ENCODE assay signal across 8 mouse cellular contexts in the genomic region with DNA sequence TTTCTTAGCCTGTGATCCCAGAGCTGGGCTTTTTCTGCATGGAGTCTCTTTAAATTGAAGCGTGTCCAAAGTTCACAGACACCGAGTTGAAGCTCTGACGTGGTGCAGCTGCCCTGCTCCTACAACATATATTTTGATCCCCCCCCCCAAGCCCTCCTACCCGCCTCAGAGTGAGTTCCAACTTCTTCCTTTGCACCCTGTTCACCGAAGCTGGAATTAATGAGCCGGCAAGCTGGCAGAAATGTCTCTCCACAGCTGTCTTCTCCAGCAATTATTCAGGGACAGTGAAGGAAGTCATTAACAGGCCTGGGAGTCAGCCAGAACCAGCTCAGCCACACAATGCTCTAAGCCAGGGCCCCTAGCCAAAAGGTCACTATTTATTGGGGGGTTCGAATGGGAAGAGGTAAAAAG.
DNase-seq lines count a peak whose midpoint lies in the region; ATAC-seq lines count a peak whose summit lies in the region.

No protein-coding gene starts in this region.

- H3K4me1 ChIP-seq in embryonic facial prominence, embryonic 11.5 days (ENCODE audit: control insufficient read depth, insufficient read depth, low read length), result no peaks in the 10 kb centered on the region
- peaks cover 18% of the 10 kb centered on the region for H3K4me1 ChIP-seq in midbrain, embryonic 16.5 days (ENCODE audit: control insufficient read depth, insufficient read depth, low read length)

- no peak overlapping the region for H3K9ac ChIP-seq in embryonic facial prominence, embryonic 11.5 days (replicated peaks; ENCODE audit: low read length)
- H3K9ac ChIP-seq in midbrain, embryonic 16.5 days (ENCODE audit: low read depth, low read length), result no peak overlapping the region

- intact Hi-C loops in left cerebral cortex, postnatal 10 days (cut with DNase I), result no loop called here
- intact Hi-C loops in heart, postnatal 14 days (cut with DNase I), result loop anchor here (5.0 kb wide), 1 partner anchor 174 kb away; the partner anchor contains the start of gene Auts2

- no peak overlapping the region for H3K4me3 ChIP-seq in embryonic facial prominence, embryonic 11.5 days (ENCODE audit: low read depth, low read length)
- no peak overlapping the region for H3K4me3 ChIP-seq in midbrain, embryonic 16.5 days (ENCODE audit: low read depth, low read length)

- H3K36me3 ChIP-seq in embryonic facial prominence, embryonic 11.5 days (replicated peaks; ENCODE audit: control insufficient read depth, insufficient read depth, low read depth, low read length), result no peaks in the 10 kb centered on the region
- no peaks in the 10 kb centered on the region for H3K36me3 ChIP-seq in midbrain, embryonic 16.5 days (ENCODE audit: control insufficient read depth, insufficient read depth, low read length)

- H3K27me3 ChIP-seq in embryonic facial prominence, embryonic 11.5 days (ENCODE audit: control insufficient read depth, insufficient read depth, low read length), result no peaks in the 10 kb centered on the region
- H3K27me3 ChIP-seq in midbrain, embryonic 16.5 days (ENCODE audit: control insufficient read depth, insufficient read depth, low read depth, low read length), result no peaks in the 10 kb centered on the region

- no peak for ATAC-seq in embryonic facial prominence, embryonic 11.5 days (replicated peaks; ENCODE audit: insufficient number of reproducible peaks, low FRiP score, low TSS enrichment, low read depth)
- ATAC-seq in midbrain, embryonic 16.5 days, result 0 out of 2 replicates have a peak, but pooled peaks have one; percentile 25
- no peak for ATAC-seq in activated CD4-positive, CD25-positive, alpha-beta regulatory T cell, adult 4 months

- no peak overlapping the region for H3K27ac ChIP-seq in embryonic facial prominence, embryonic 11.5 days (replicated peaks; ENCODE audit: low read depth, low read length)
- no peak overlapping the region for H3K27ac ChIP-seq in midbrain, embryonic 16.5 days (ENCODE audit: low read length)

- H3K4me2 ChIP-seq in embryonic facial prominence, embryonic 11.5 days (ENCODE audit: low read depth, low read length), result no peak overlapping the region
- H3K4me2 ChIP-seq in midbrain, embryonic 16.5 days (ENCODE audit: low read length), result no peak overlapping the region

- DNase-seq in left cerebral cortex, postnatal 10 days (ENCODE audit: extremely low spot score in 1 of 2, low spot score in 2 of 2), result peak; percentile 35 to 40
- no peak for DNase-seq in left cerebral cortex, adult 11 months (ENCODE audit: low spot score)
- DNase-seq in embryonic facial prominence, embryonic 11.5 days (ENCODE audit: low spot score), result peak; percentile 17
- peak; percentile 44 to 55 for DNase-seq in heart, postnatal 14 days
- DNase-seq in kidney, postnatal 10 days, result peak; percentile 76
- DNase-seq in T-cell, adult 2 months (ENCODE audit: low spot score), result no peak

- no peaks in the 10 kb centered on the region for H3K9me3 ChIP-seq in embryonic facial prominence, embryonic 11.5 days (replicated peaks; ENCODE audit: control insufficient read depth, low read length)
- no peaks in the 10 kb centered on the region for H3K9me3 ChIP-seq in midbrain, embryonic 16.5 days (replicated peaks; ENCODE audit: control insufficient read depth, low read length, poor library complexity, severe bottlenecking)

- 18% methylated on average over 7 of the region's 7 CpGs for WGBS in embryonic facial prominence, embryonic 11.5 days
- WGBS in midbrain, embryonic 16.5 days, result 12% methylated on average over 7 of the region's 7 CpGs

Comparison
In these comparisons a context has a peak if more than half of its experiments do, and no peak if none do; other contexts are left out.
1. DNase-seq: peak in left cerebral cortex, postnatal 10 days (2 of 2), embryonic facial prominence, embryonic 11.5 days (single experiment), heart, postnatal 14 days (2 of 2) and kidney, postnatal 10 days (single experiment); none in left cerebral cortex, adult 11 months (single experiment) and T-cell, adult 2 months (single experiment).